Mouse (Mus musculus): ENCODE measurements around the gene Arhgef17.

Arhgef17 gene

GRCm38 (mm10) chr7:100917751-100918150 is 14.2 kb downstream of the Arhgef17 start:
- in situ Hi-C loops (cut with MboI, MseI): no loop called here

GRCm38 (mm10) chr7:100916526-100916925 is 15.4 kb downstream of the Arhgef17 start:
- in situ Hi-C loops (cut with MboI, MseI): no loop called here

GRCm38 (mm10) chr7:100915204-100915603 is 16.7 kb downstream of the Arhgef17 start:
- in situ Hi-C loops (cut with MboI, MseI): no loop called here

DNA sequence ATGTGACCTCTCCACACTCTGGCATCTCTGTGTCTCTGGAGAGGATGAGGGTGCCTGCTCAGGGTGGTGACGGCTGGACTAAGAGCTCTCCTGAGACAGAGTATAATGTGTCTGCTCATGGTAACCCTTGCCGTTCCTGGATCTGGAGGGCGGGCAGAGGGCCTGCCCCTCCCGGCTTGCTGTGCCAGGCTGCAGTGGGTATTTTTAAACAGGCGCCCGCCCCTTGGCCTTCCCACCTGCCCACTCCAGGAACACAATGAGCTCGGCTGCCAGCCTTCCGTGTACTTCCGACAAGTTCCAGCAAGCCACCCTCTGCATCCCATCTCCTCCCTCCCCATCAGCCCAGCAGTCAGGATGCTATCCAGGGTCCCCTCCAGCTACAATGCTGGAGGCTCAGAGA is 20.1 kb downstream of the Arhgef17 start:
- in situ Hi-C loops (cut with MboI, MseI): no loop called here

- in situ Hi-C loops (cut with MboI, MseI): no loop called here
Measured at GRCm38 (mm10) chr7:100911246-100911770, 20.6 kb downstream of the Arhgef17 start.

- in situ Hi-C loops (cut with MboI, MseI): no loop called here
Measured at GRCm38 (mm10) chr7:100908567-100908966, 23.3 kb downstream of the Arhgef17 start.

GRCm38 (mm10) chr7:100908061-100908460 is 23.8 kb downstream of the Arhgef17 start:
- in situ Hi-C loops (cut with MboI, MseI): no loop called here

DNA sequence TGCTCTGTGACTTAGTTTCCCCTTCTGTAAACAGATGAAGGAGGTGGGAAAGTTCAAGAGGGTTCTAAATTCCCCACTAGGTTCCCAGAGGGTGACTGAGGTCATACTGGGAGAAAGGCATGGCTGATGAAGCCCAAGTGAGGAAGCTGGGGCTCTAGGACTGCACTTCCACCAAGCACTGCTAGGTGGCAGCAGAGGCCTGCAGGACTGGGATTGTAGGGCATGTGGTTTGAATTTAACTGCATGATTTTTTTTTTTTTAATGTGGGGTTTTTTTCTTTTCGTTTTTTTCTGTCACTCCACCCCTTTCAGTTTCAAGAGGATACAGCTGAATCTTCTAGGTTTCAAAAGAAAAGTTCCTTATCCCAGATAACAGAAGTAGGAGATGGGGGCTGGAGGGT is 24.7 kb downstream of the Arhgef17 start:
- in situ Hi-C loops (cut with MboI, MseI): no loop called here

DNA sequence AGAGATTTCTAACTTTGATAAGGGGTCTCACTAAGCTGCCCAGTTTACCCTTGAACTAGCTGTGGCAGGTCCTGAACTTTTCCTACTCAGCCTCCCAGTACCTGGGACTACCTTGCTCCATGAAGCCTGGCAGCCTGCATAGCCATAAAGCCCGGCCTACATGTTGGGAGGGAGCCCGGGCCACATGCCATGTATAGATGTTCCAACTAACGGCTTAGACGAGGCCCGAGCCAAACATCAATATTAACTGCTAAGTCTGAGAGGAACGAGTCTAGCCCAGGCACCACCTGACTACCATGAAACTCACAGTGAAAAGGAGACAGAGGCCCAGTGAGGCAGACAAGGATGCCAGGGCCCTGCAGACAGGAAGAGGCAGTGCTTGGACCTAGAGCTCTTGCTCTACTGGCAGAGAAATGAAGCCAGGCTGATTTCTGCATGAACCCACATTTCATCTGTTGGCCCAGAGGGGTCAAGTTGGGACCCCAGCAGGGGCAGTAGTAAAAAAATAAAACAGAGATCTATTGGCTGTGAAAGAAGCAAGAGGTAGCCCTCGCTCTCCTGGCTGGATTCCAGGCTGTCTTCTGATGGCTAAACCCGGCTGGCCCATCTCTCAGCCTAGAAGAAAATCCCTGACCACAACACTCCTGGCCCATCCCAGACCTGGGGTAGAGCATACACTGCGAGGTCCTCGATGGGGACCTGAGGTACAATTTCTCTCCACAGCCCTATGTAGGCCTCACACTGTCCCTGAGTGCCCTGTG is 25.7 kb downstream of the Arhgef17 start:
- in situ Hi-C loops (cut with MboI, MseI): no loop called here

DNA sequence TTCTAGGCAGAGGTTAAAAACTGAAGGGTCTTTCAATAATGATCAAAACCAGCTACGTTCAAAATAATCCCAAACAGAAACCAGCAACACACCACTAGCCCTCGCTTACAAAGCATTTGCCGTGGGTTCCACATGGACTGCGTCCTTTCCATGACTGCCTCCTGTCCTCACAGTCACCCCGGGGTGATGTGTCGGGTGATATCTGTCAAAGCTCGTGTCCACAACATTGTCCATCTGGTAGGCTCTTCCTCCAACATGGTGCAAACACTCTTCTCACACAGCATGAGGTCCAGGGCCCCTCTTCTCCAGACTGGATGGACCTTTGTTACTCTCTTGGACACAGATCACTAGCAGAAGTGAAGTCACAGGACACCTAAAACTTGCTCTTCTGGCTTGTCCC is 26.9 kb downstream of the Arhgef17 start:
- in situ Hi-C loops (cut with MboI, MseI): no loop called here

GRCm38 (mm10) chr7:100904612-100905011 is 27.3 kb downstream of the Arhgef17 start:
- in situ Hi-C loops (cut with MboI, MseI): loop anchor here (5.0 kb wide), 1 partner anchor 33 kb away; no protein-coding TSS in a partner anchor

- in situ Hi-C loops (cut with MboI, MseI): loop anchor here (5.0 kb wide), 1 partner anchor 35 kb away; no protein-coding TSS in a partner anchor
Measured at GRCm38 (mm10) chr7:100902451-100903137, 29.3 kb downstream of the Arhgef17 start.

- in situ Hi-C loops (cut with MboI, MseI): no loop called here
Measured at GRCm38 (mm10) chr7:100897828-100898227, 34.1 kb downstream of the Arhgef17 start.

GRCm38 (mm10) chr7:100894833-100895226 is 37.1 kb downstream of the Arhgef17 start:
- in situ Hi-C loops (cut with MboI, MseI): no loop called here

GRCm38 (mm10) chr7:100894057-100894832 is 37.7 kb downstream of the Arhgef17 start:
- in situ Hi-C loops (cut with MboI, MseI): no loop called here

DNA sequence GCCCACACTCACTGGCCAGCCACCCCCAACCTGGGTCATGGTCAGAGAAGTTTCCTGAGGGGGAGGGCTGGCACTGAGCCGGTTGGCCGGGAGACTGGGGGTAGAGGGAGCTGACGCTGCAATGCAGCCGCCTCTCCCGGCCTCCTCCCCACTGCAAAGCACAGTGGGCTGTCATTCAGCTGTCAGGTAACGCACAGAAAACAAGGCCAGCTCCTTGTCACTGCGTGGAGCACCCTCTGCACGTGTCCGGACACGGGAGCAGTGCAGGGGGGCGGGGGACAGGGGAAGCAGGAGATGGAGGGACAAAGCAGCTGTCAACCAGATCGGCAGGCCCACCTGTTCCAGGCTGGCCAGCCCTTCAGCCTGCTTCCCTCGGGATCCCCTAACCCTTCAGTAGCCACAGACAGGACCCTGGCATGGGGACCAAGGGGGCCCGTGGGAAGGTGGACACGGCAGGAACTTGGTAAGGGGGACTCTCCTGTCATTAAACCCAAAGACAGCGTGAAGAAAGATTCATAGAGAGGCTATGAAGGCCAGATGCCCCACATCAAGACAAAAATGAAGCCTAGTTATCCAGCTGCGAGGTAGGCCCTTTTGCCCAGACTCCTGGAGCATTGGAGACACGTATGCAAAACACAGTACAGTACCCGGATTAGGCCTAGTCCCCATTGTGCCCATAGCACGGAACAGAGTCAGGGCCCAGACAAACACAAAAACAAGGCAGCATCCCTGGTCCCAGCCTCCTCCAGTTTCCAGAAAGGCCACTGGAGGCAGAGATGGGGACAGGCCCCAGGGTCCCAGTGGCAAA is 38.5 kb downstream of the Arhgef17 start:
- in situ Hi-C loops (cut with MboI, MseI): no loop called here

DNA sequence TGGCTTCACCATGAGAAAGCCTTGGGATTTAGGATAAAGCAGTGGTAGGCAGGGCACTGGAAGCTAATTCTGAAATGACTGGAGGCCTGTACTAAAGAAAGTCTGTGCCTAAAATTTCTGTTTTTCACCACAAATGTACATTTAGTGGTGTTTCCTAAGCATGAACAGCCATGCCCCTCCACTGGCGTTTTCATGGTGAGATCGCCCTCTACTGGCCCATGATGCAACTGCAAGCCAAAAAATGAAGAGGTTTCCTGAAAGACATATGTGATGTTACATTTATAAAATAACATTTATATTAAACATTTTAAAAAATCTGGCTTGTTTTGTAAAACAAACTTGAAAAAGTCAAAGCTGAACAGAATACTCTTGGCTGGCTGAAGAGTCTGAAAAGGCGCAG is 45.4 kb downstream of the Arhgef17 start:
- in situ Hi-C loops (cut with MboI, MseI): loop anchor here (5.0 kb wide), 1 partner anchor 39 kb away; no protein-coding TSS in a partner anchor

DNA sequence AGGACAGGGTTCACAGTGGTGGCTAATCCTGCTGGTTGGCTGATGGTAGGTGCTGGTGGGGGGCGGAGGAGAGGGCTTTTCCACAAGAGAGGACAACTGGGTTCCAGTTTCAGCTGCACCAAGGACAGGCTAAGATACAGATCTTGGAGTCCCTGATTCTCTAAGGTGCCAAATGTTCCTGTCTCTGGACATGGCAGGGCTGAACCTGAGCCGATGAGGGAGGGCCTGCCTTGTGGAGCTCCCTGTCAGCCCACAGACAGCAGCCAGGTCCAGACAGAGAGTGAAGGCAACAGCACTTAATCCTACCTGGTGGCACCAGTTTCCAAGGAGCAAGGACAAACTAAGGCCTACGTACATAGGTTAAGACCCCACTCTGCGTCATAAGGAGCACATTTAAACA is 47.4 kb downstream of the Arhgef17 start:
- in situ Hi-C loops (cut with MboI, MseI): no loop called here

DNA sequence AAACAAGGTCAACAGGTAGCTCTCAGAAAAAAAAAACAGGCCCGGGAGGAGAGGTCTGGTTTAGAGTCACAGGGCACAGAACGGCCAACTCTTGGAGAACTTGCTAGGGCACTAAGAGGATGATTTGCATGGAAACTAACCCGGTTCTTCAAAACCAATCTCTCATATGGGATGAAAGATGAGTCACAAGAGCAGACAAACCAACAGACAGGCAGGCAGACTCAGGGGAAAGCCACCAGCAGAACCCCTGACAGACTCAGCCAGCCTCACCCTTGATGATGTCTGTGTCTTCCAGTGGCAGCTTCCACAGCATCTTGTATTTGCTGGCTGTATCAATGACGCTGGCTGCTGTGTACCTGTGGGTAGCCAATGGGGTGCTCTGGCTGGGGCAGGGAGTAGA is 50.0 kb downstream of the Arhgef17 start:
- in situ Hi-C loops (cut with MboI, MseI): no loop called here

DNA sequence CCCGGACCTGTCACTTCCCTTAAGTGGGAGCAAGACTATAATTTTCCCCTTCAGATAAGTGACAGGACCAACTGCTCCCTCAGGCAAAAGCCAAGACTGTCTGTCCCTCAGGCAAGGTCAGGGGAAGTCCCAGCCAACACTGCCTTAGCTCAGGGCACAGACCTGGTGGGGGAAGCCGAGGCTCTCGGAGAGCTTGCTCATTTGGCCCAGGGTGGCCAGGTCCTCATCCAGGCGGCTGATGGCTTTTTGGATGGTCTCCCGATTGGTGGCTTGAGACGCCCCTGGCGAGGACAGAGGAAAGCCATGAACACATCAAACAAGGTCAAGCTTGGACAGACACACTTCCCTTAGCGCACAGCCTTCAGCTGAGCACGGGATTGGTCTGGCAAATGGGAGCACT is 50.4 kb downstream of the Arhgef17 start:
- in situ Hi-C loops (cut with MboI, MseI): no loop called here

- in situ Hi-C loops (cut with MboI, MseI): no loop called here
Measured at GRCm38 (mm10) chr7:100879595-100879994, 52.3 kb downstream of the Arhgef17 start.
